Mouse (Mus musculus): ENCODE measurements at regions not wholly inside any gene's neighbourhood (a gene's known extent, or its start where the extent isn't known, plus 50 kb on each side); places are given as distances from the start of the nearest gene placed in this dataset.
"Not testable (repeated sequence)": the region's sequence is repeated elsewhere in the genome, so short reads cannot be mapped to it uniquely, and the experiment has no call there.

- Histone ChIP-seq H3K4me1 (0 out of 2 replicates have a peak, but pooled peaks cover 5% of the 10 kb centered on the region), H3K4me2 (replicated peaks) (no peak overlapping the region), H3K4me3 (no peak overlapping the region), H3K36me3 (no peaks in the 10 kb centered on the region), H3K9me3 (no peaks in the 10 kb centered on the region), H3K27ac (no peak overlapping the region), H3K27me3 (peaks cover 27% of the 10 kb centered on the region), H3K9ac (no peak overlapping the region)
- WGBS, result 16% methylated on average over 5 of the region's 5 CpGs
- no peak for ATAC-seq (ENCODE audit: low FRiP score, low read depth)
Observed at GRCm38 (mm10) chr2:114407408-114407807, 206.1 kb upstream of the Zfp770 start.

- WGBS, result 32% methylated on average over 3 of the region's 3 CpGs
- no peak overlapping the region for H3K27ac ChIP-seq
- no peak overlapping the region for H3K9ac ChIP-seq
- no peak overlapping the region for H3K4me2 ChIP-seq (replicated peaks)
- H3K4me3 ChIP-seq, result no peak overlapping the region
- H3K4me1 ChIP-seq, result no peaks in the 10 kb centered on the region
- H3K9me3 ChIP-seq, result no peaks in the 10 kb centered on the region
- no peak for ATAC-seq (ENCODE audit: low FRiP score, low read depth)
- H3K27me3 ChIP-seq, result no peaks in the 10 kb centered on the region
- no peaks in the 10 kb centered on the region for H3K36me3 ChIP-seq
Observed at GRCm38 (mm10) chr2:114384566-114384965, 183.3 kb upstream of the Zfp770 start.

- Histone ChIP-seq H3K9ac (no peak overlapping the region), H3K36me3 (no peaks in the 10 kb centered on the region), H3K4me2 (replicated peaks) (no peak overlapping the region), H3K4me3 (no peak overlapping the region), H3K9me3 (no peaks in the 10 kb centered on the region), H3K4me1 (no peaks in the 10 kb centered on the region), H3K27ac (no peak overlapping the region), H3K27me3 (no peaks in the 10 kb centered on the region)
- no peak for ATAC-seq (ENCODE audit: low FRiP score, low read depth)
- 82% methylated on average over 1 of the region's 1 CpGs for WGBS
Observed at GRCm38 (mm10) chr2:114378844-114379533, 177.7 kb upstream of the Zfp770 start.

- no peaks in the 10 kb centered on the region for H3K9me3 ChIP-seq
- no peaks in the 10 kb centered on the region for H3K27me3 ChIP-seq
- no peaks in the 10 kb centered on the region for H3K36me3 ChIP-seq
- no peak overlapping the region for H3K9ac ChIP-seq
- 59% methylated on average over 7 of the region's 7 CpGs for WGBS
- no peak for ATAC-seq (ENCODE audit: low FRiP score, low read depth)
- H3K4me3 ChIP-seq, result no peak overlapping the region
- no peaks in the 10 kb centered on the region for H3K4me1 ChIP-seq
- H3K27ac ChIP-seq, result no peak overlapping the region
- no peak overlapping the region for H3K4me2 ChIP-seq (replicated peaks)
Observed at GRCm38 (mm10) chr2:114373476-114373875, 172.2 kb upstream of the Zfp770 start.

- H3K9ac ChIP-seq; H3K36me3 ChIP-seq; H3K27me3 ChIP-seq; H3K27ac ChIP-seq; H3K4me2 ChIP-seq (replicated peaks); H3K9me3 ChIP-seq; H3K4me3 ChIP-seq; H3K4me1 ChIP-seq: not testable (repeated sequence)
- WGBS, result 72% methylated on average over 11 of the region's 11 CpGs
- 0 out of 2 replicates have a peak, but pooled peaks have one; percentile 28 for ATAC-seq (ENCODE audit: low FRiP score, low read depth)
Observed at GRCm38 (mm10) chr2:114353876-114354275, 152.6 kb upstream of the Zfp770 start.

- ATAC-seq (ENCODE audit: low FRiP score, low read depth), result no peak
- no peak overlapping the region for H3K4me3 ChIP-seq
- no peak overlapping the region for H3K4me2 ChIP-seq (replicated peaks)
- no peak overlapping the region for H3K9ac ChIP-seq
- H3K9me3 ChIP-seq, result no peaks in the 10 kb centered on the region
- 78% methylated on average over 9 of the region's 9 CpGs for WGBS
- H3K36me3 ChIP-seq, result no peaks in the 10 kb centered on the region
- H3K27ac ChIP-seq, result no peak overlapping the region
- no peaks in the 10 kb centered on the region for H3K4me1 ChIP-seq
- no peaks in the 10 kb centered on the region for H3K27me3 ChIP-seq
Observed at GRCm38 (mm10) chr2:114340578-114341293, 139.5 kb upstream of the Zfp770 start.

- no peak overlapping the region for H3K9ac ChIP-seq
- no peaks in the 10 kb centered on the region for H3K4me1 ChIP-seq
- no peaks in the 10 kb centered on the region for H3K36me3 ChIP-seq
- no peak overlapping the region for H3K27ac ChIP-seq
- no peak overlapping the region for H3K4me3 ChIP-seq
- no peak overlapping the region for H3K4me2 ChIP-seq (replicated peaks)
- no peaks in the 10 kb centered on the region for H3K9me3 ChIP-seq
- ATAC-seq (ENCODE audit: low FRiP score, low read depth), result no peak
- 71% methylated on average over 3 of the region's 3 CpGs for WGBS
- H3K27me3 ChIP-seq, result no peaks in the 10 kb centered on the region
Observed at GRCm38 (mm10) chr2:114301746-114302145, 100.5 kb upstream of the Zfp770 start.

GRCm38 (mm10) chr2:114295110-114295509 lies 93.8 kb upstream of the Zfp770 start:
- Histone ChIP-seq H3K27ac (no peak overlapping the region), H3K4me3 (no peak overlapping the region), H3K4me2 (replicated peaks) (no peak overlapping the region), H3K9ac (no peak overlapping the region), H3K36me3 (no peaks in the 10 kb centered on the region), H3K27me3 (no peaks in the 10 kb centered on the region), H3K9me3 (no peaks in the 10 kb centered on the region), H3K4me1 (no peaks in the 10 kb centered on the region)
- no peak for ATAC-seq (ENCODE audit: low FRiP score, low read depth)
- WGBS, result 64% methylated on average over 1 of the region's 1 CpGs

- Histone ChIP-seq H3K27ac (no peak overlapping the region), H3K9ac (no peak overlapping the region), H3K9me3 (no peaks in the 10 kb centered on the region), H3K4me1 (no peaks in the 10 kb centered on the region), H3K36me3 (no peaks in the 10 kb centered on the region), H3K4me3 (no peak overlapping the region), H3K27me3 (no peaks in the 10 kb centered on the region), H3K4me2 (replicated peaks) (no peak overlapping the region)
- no peak for ATAC-seq (ENCODE audit: low FRiP score, low read depth)
- 65% methylated on average over 5 of the region's 5 CpGs for WGBS
Observed at GRCm38 (mm10) chr2:114291387-114291786, 90.1 kb upstream of the Zfp770 start.

- ATAC-seq (ENCODE audit: low FRiP score, low read depth), result no peak
- Histone ChIP-seq H3K27me3 (no peaks in the 10 kb centered on the region), H3K36me3 (no peaks in the 10 kb centered on the region)
Observed at GRCm38 (mm10) chr2:114275536-114275935, 74.3 kb upstream of the Zfp770 start.

GRCm38 (mm10) chr2:114260397-114261071 lies 59.3 kb upstream of the Zfp770 start:
- peak overlapping the region; percentile 12; the same call in 1 of the 2 replicates for H3K4me2 ChIP-seq (replicated peaks)

More at GRCm38 (mm10) chr2:114275536-114275935, 74.3 kb upstream of the Zfp770 start:
- H3K9me3 ChIP-seq, result no peaks in the 10 kb centered on the region
- H3K4me2 ChIP-seq (replicated peaks), result no peak overlapping the region
- no peak overlapping the region for H3K9ac ChIP-seq
- H3K4me3 ChIP-seq, result no peak overlapping the region
- H3K4me1 ChIP-seq, result no peaks in the 10 kb centered on the region
- no peak overlapping the region for H3K27ac ChIP-seq

GRCm38 (mm10) chr2:114259539-114259938 lies 58.3 kb upstream of the Zfp770 start:
- H3K4me3 ChIP-seq, result no peak overlapping the region
- H3K27me3 ChIP-seq, result peaks cover 35% of the 10 kb centered on the region
- no peaks in the 10 kb centered on the region for H3K36me3 ChIP-seq
- ATAC-seq (ENCODE audit: low FRiP score, low read depth), result no peak
- H3K9ac ChIP-seq, result no peak overlapping the region
- no peaks in the 10 kb centered on the region for H3K9me3 ChIP-seq
- H3K27ac ChIP-seq, result no peak overlapping the region
- WGBS, result 73% methylated on average over 4 of the region's 4 CpGs
- H3K4me2 ChIP-seq (replicated peaks), result no peak overlapping the region
- no peaks in the 10 kb centered on the region for H3K4me1 ChIP-seq

More at GRCm38 (mm10) chr2:114260397-114261071, 59.3 kb upstream of the Zfp770 start:
- ATAC-seq (ENCODE audit: low FRiP score, low read depth), result no peak
- H3K9ac ChIP-seq, result no peak overlapping the region
- H3K27ac ChIP-seq, result no peak overlapping the region
- H3K4me1 ChIP-seq, result no peaks in the 10 kb centered on the region
- H3K27me3 ChIP-seq, result peaks cover 41% of the 10 kb centered on the region
- WGBS, result 39% methylated on average over 8 of the region's 8 CpGs
- H3K4me3 ChIP-seq, result no peak overlapping the region
- no peaks in the 10 kb centered on the region for H3K36me3 ChIP-seq
- no peaks in the 10 kb centered on the region for H3K9me3 ChIP-seq

Measured in limb, embryonic 13.5 days (tissue).